Mouse (Mus musculus): ENCODE measurements around the gene Gfpt2. TPM values are rescaled to one million over a fixed set of nuclear protein-coding genes. Genes with fewer than 3 reads are reported as not detected.

Gfpt2 gene
- polyA plus RNA-seq, 1 experiment from 2014 or later, result 22.5 TPM

DNA sequence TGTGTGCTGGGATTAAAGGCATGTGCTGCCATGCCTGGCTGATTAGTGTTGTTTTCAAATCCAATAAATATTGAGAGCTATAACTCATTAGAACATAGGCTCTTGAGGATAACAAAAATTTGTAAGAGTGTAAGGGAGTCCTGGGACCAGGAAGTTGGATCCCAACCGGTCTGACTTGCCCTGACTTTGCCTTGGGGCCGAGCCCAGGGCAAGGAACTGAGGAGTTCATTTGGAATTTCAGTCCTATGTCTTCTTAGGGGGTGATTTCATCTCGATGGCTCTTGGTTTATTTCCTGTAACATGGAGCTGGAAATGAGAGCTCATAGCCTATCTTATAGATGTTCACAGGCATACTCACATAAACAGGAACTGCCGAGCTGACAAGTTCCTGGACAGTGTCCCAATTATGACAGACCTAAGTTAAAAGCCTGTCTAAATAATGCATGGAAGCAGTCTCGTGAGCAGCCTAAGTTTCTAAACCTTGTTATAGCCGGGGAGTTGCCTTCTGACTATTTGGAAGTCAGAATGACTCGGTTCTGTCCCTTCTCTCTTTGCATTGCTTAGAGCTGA lies 35.3 kb downstream of the Gfpt2 start:
- WGBS, result 85% methylated on average over 7 of the region's 7 CpGs
- Histone ChIP-seq H3K4me2 (replicated peaks) (no peak overlapping the region), H3K4me1 (no peaks in the 10 kb centered on the region), H3K4me3 (no peak overlapping the region), H3K27me3 (no peaks in the 10 kb centered on the region), H3K9ac (no peak overlapping the region), H3K36me3 (peaks cover 30% of the 10 kb centered on the region), H3K27ac (no peak overlapping the region), H3K9me3 (replicated peaks) (no peaks in the 10 kb centered on the region)
- no peak for ATAC-seq (ENCODE audit: low FRiP score)

DNA sequence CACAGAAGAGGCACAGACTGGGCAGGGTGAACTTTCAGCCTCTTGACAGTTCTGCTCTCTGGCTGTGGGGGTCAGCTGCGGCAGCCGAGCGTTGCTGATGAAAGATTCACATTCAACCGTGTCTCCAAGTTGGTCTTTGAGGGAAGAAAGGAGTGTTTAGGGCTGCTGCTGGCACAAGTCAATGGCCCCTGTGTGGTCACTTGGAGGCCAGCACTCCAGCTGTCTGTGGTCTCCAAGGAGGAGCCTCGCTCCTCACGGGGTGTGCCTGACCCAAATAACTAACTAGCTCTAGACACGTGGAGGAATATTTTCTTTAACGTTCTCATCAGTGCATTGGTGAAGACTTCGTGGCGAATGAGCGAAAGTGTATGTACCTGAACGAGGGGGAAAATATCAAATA lies 38.0 kb downstream of the Gfpt2 start:
- Histone ChIP-seq H3K9ac (no peak overlapping the region), H3K4me2 (replicated peaks) (no peak overlapping the region), H3K27ac (no peak overlapping the region), H3K4me1 (no peaks in the 10 kb centered on the region), H3K27me3 (no peaks in the 10 kb centered on the region), H3K4me3 (no peak overlapping the region), H3K36me3 (peaks cover 38% of the 10 kb centered on the region), H3K9me3 (replicated peaks) (no peaks in the 10 kb centered on the region)
- ATAC-seq (ENCODE audit: low FRiP score), result no peak
- WGBS, result 81% methylated on average over 12 of the region's 12 CpGs

DNA sequence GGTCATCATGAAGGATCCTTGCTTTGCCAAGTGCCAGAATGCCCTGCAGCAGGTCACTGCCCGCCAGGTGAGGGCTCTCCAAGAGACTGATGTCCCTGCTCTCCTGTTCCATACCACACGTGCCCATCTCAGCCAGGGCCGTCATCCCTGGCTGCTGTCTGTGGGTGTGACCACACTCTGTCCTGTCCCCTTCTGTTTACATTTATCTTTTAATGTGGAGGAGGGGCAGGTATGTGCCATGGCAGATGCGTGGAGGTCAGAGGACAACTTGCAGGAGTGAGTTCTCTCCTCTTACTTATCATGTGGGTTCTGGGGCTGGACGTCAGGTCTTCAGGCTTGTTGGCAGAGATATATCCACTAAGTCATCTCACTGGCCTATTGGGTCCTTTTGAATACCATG lies 39.0 kb downstream of the Gfpt2 start:
- peaks cover 38% of the 10 kb centered on the region for H3K36me3 ChIP-seq
- H3K27me3 ChIP-seq, result no peaks in the 10 kb centered on the region
- H3K4me3 ChIP-seq, result no peak overlapping the region
- WGBS, result 93% methylated on average over 5 of the region's 5 CpGs
- H3K4me1 ChIP-seq, result peaks cover under 1% of the 10 kb centered on the region; the same call in 1 of the 2 replicates
- ATAC-seq (ENCODE audit: low FRiP score), result no peak
- no peak overlapping the region for H3K4me2 ChIP-seq (replicated peaks)
- H3K27ac ChIP-seq, result no peak overlapping the region
- H3K9ac ChIP-seq, result no peak overlapping the region
- no peaks in the 10 kb centered on the region for H3K9me3 ChIP-seq (replicated peaks)

DNA sequence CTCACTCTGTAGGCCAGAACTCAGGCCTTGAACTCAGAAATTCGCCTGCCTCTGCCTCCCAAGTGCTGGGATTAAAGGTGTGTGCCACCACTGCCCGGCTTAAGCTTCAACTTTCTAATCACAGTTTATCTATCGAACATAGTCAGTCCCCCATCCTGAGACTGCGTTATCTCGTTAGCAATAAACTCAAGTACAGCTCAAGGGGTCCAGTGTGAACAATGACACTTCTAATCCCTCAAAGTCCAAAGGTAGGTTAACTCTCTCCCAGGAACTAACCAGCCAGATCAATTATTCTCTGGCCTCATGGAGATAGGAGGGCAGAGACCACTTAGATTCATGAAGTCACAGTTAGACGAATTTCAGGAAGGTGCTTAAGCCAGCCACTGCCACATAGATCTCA lies 40.3 kb downstream of the Gfpt2 start:
- Histone ChIP-seq H3K27me3 (no peaks in the 10 kb centered on the region), H3K27ac (no peak overlapping the region), H3K36me3 (peaks cover 34% of the 10 kb centered on the region), H3K4me2 (replicated peaks) (no peak overlapping the region), H3K9ac (no peak overlapping the region), H3K4me1 (peaks cover 7% of the 10 kb centered on the region; the same call in 1 of the 2 replicates), H3K4me3 (no peak overlapping the region), H3K9me3 (replicated peaks) (no peaks in the 10 kb centered on the region)
- 87% methylated on average over 6 of the region's 6 CpGs for WGBS
- ATAC-seq (ENCODE audit: low FRiP score), result no peak

DNA sequence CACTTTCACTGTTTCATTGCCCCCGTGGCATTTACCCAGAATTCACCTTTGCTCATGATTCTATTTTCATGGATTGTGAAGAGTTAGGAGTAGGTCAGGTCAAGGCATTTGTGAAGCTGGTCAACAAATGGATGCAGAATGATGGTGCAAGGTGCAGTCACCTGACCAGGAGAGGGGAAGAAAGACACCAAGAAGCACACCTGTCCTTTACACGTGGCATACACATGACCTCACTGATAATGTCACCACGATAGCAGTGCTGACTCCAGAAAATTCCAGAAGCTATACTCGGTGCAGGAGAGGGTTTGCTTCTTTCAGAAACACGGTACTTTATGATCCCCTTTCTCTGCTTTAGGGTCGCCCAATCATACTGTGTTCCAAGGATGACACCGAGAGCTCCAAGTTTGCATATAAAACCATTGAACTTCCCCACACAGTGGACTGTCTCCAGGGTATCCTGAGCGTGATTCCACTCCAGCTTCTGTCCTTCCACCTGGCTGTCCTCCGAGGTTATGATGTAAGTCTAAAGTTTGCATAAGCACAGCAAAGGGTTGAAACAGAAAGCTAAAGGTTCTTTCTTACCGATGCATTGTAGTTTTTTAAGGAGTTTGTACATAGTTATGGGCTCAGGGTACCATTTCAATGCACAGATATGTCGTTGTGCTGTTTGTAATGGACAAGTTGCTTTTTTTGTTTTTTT lies 41.4 kb downstream of the Gfpt2 start:
- Histone ChIP-seq H3K9me3 (replicated peaks) (no peaks in the 10 kb centered on the region), H3K27ac (no peak overlapping the region), H3K27me3 (no peaks in the 10 kb centered on the region), H3K4me3 (no peak overlapping the region), H3K9ac (no peak overlapping the region), H3K4me1 (peaks cover 7% of the 10 kb centered on the region; the same call in 1 of the 2 replicates), H3K4me2 (replicated peaks) (no peak overlapping the region), H3K36me3 (peaks cover 30% of the 10 kb centered on the region)
- 95% methylated on average over 11 of the region's 11 CpGs for WGBS
- no peak for ATAC-seq (ENCODE audit: low FRiP score)

DNA sequence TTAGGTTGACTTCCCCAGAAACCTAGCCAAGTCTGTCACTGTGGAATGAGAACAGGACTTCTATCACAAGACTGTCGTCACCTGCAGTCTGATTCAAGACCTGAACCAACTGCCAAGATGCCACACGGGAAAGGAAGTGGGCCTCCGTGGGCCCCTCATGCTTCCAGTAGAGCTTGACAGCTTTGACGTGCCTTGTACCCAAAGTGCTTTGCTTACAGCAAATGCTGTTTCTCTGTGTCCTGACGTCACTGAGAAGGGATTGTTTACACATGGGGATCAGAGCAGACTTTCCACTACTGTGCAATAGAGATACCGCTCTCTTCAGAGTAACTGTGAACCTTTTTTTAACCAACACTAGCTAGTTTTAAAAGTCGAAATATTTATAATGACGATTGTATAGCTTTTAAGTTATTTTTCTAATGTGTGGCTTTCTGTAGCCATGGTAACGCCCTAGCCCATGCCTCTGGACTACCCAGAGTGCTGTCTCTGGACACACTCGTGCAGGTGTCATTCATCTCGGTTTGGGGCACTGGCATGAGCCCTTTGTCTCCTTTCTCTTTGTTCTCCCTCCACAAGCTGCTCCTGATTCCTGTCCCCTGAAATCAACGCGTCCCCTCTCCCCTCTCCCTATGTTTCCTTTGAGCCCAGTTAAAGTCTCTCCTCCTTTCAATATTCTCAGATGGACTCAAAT lies 43.9 kb downstream of the Gfpt2 start:
- Histone ChIP-seq H3K9me3 (replicated peaks) (no peaks in the 10 kb centered on the region), H3K27ac (no peak overlapping the region), H3K4me2 (replicated peaks) (no peak overlapping the region), H3K27me3 (no peaks in the 10 kb centered on the region), H3K4me1 (peaks cover 7% of the 10 kb centered on the region; the same call in 1 of the 2 replicates), H3K4me3 (no peak overlapping the region), H3K9ac (no peak overlapping the region), H3K36me3 (peaks cover 27% of the 10 kb centered on the region)
- WGBS, result 52% methylated on average over 13 of the region's 13 CpGs
- ATAC-seq (ENCODE audit: low FRiP score), result no peak

DNA sequence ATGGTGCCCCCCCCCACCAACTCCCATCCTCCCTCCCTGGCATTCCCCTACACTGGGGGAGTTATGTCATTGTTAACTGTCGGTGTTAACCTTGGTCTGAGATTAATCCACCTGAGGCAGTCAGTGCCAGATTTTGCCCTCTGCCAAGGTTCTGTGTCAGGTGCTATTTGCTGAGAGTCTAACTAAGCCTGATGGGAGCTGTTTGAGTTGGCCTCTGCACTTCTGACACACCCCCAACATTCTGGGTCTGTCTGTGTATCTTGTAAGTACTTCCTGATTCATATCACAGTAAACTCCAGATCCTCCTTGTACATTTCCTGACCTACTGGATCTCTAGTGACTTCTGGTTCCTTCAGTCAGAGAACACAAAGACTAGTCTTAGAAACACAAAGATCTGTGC lies 46.7 kb downstream of the Gfpt2 start:
- 75% methylated on average over 1 of the region's 1 CpGs for WGBS
- Histone ChIP-seq H3K36me3 (peaks cover under 1% of the 10 kb centered on the region; the same call in 1 of the 2 replicates), H3K4me1 (peaks cover 7% of the 10 kb centered on the region; the same call in 1 of the 2 replicates)

DNA sequence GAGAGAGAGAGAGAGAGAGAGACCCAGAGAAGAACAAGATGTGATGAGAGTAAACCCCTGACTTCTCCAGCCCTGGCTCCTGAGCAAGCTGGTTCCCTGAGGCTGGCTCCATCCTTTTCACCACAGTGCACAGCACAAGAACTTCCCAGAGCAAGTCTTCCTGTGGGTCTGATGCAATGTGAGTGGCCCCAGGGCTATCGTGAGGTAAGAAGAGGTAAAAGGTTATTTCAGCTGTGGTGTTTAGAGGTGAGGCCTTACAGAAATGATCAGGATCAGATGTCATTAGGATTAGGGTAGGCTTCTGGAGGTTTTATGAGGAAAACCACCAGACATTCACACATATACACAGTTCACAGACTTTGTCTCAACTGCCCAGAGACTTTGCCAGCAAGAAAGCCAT lies 47.9 kb downstream of the Gfpt2 start:
- peaks cover 12% of the 10 kb centered on the region; the same call in 1 of the 2 replicates for H3K4me1 ChIP-seq
- ATAC-seq (ENCODE audit: low FRiP score), result no peak
- no peaks in the 10 kb centered on the region for H3K36me3 ChIP-seq
- no peak overlapping the region for H3K4me2 ChIP-seq (replicated peaks)
- H3K4me3 ChIP-seq, result no peak overlapping the region
- no peaks in the 10 kb centered on the region for H3K27me3 ChIP-seq
- WGBS, result 87% methylated on average over 1 of the region's 1 CpGs
- H3K9me3 ChIP-seq (replicated peaks), result no peaks in the 10 kb centered on the region
- no peak overlapping the region for H3K27ac ChIP-seq
- no peak overlapping the region for H3K9ac ChIP-seq

More for the DNA sequence above, 46.7 kb downstream of the Gfpt2 start:
- Histone ChIP-seq H3K27me3 (no peaks in the 10 kb centered on the region), H3K27ac (no peak overlapping the region), H3K9me3 (replicated peaks) (no peaks in the 10 kb centered on the region), H3K4me3 (no peak overlapping the region), H3K4me2 (replicated peaks) (no peak overlapping the region), H3K9ac (no peak overlapping the region)
- ATAC-seq (ENCODE audit: low FRiP score), result no peak

DNA sequence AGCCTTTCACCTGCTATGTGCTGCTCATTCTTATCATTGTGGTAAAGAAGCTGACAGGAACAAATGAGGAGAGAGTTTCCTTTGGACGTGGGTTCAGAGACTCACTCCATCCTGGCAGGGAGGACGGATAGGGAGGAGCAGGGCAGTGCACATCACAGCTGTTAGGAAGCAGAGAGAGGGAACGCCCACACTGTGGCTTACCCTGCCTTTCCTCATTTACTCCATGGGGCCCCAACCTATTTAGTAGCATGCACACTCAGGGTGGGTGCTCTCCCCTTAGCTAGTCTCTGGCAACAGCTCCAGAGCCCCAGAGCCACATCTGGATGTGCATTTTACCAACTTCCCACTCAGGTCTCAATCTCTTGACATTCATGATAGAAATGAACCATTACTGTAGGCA lies 48.7 kb downstream of the Gfpt2 start:
- Histone ChIP-seq H3K4me3 (no peak overlapping the region), H3K4me2 (replicated peaks) (no peak overlapping the region), H3K36me3 (no peaks in the 10 kb centered on the region), H3K4me1 (peaks cover 17% of the 10 kb centered on the region), H3K9ac (no peak overlapping the region), H3K27ac (no peak overlapping the region), H3K27me3 (no peaks in the 10 kb centered on the region), H3K9me3 (replicated peaks) (no peaks in the 10 kb centered on the region)
- WGBS, result 51% methylated on average over 3 of the region's 3 CpGs
- ATAC-seq (ENCODE audit: low FRiP score), result no peak

DNA sequence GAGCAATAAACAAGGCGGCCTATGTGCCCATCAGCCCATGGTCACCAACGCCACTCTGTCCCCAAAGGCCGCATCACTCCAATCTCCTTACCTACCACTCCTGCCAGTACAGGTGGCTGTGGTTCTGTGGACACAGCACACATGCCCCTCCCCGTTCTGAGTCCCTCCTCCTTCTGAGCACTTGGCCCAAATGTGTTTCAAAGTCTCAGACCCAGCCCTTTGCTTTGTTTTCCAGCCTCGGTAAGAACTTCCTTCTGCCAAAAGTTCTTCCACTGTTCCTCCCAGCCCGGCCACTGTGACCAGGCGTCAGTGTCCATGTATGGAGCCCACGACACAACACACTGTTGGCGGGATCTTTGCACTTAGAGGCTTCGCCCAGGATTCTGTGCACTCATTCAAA lies 50.3 kb downstream of the Gfpt2 start:
- Histone ChIP-seq H3K4me2 (replicated peaks) (no peak overlapping the region), H3K4me1 (peaks cover 20% of the 10 kb centered on the region), H3K9me3 (replicated peaks) (no peaks in the 10 kb centered on the region), H3K4me3 (no peak overlapping the region), H3K9ac (no peak overlapping the region), H3K36me3 (no peaks in the 10 kb centered on the region), H3K27me3 (no peaks in the 10 kb centered on the region), H3K27ac (no peak overlapping the region)
- WGBS, result 88% methylated on average over 10 of the region's 10 CpGs
- no peak for ATAC-seq (ENCODE audit: low FRiP score)

DNA sequence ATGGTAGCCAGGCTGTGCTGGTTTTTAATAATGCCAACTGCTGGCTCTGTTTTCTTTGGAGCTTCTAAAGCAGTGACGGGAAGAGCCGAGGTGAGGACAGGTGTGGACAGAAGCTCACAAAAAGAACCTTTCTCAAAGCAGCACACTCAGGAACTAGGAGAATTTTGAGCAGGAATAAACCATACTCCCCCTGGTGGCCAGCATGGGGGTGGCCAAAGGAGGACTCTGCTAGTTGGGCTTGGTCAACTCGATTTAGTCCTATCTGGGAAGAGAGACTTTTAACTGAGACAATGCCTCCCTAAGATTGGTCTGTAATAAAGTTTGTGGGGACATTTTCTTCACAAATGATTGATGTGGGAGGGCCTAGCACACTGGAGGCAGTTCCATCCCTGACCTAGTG lies 51.0 kb downstream of the Gfpt2 start:
- WGBS, result 59% methylated on average over 3 of the region's 3 CpGs
- H3K9ac ChIP-seq, result no peak overlapping the region
- H3K9me3 ChIP-seq (replicated peaks), result no peaks in the 10 kb centered on the region
- H3K27ac ChIP-seq, result no peak overlapping the region
- peaks cover 1% of the 10 kb centered on the region; the same call in 1 of the 2 replicates for H3K36me3 ChIP-seq
- no peak overlapping the region for H3K4me3 ChIP-seq
- no peak for ATAC-seq (ENCODE audit: low FRiP score)
- no peaks in the 10 kb centered on the region for H3K27me3 ChIP-seq
- H3K4me1 ChIP-seq, result peaks cover 20% of the 10 kb centered on the region
- H3K4me2 ChIP-seq (replicated peaks), result no peak overlapping the region

DNA sequence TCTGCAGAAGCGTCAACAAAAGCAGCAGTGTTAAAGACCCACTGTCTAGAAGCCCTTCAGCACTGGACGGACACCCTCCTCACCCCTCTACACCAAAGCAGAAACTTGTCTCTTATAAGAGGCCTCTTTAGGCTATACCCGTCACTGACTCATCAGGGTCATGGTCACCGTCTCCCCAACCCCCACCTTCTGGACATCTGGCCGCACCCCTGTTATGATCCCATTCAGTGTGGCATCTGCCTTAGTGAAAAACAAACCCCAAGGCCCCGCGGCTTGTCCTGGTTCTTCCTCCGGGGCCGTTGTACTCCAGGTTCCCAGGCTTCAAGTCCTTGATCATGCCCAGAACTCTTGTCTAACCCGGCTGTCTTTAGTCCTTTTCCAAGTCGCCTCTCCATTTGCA lies 52.0 kb downstream of the Gfpt2 start:
- Histone ChIP-seq H3K9ac (peak overlapping the region; percentile 52), H3K27ac (peak overlapping the region; percentile 89; the same call in 1 of the 2 replicates), H3K27me3 (no peaks in the 10 kb centered on the region), H3K4me2 (replicated peaks) (peak overlapping the region; percentile 89), H3K4me3 (peak overlapping the region; percentile 93), H3K9me3 (replicated peaks) (no peaks in the 10 kb centered on the region), H3K36me3 (peaks cover 8% of the 10 kb centered on the region; the same call in 1 of the 2 replicates), H3K4me1 (peaks cover 20% of the 10 kb centered on the region)
- WGBS, result 41% methylated on average over 11 of the region's 11 CpGs
- peak; percentile 9; the same call in 1 of the 2 replicates for ATAC-seq (ENCODE audit: low FRiP score)

Measured in hindbrain, embryonic 12.5 days (tissue).